Comparison of ENCODE assay signal across 17 mouse cellular contexts in the genomic region with DNA sequence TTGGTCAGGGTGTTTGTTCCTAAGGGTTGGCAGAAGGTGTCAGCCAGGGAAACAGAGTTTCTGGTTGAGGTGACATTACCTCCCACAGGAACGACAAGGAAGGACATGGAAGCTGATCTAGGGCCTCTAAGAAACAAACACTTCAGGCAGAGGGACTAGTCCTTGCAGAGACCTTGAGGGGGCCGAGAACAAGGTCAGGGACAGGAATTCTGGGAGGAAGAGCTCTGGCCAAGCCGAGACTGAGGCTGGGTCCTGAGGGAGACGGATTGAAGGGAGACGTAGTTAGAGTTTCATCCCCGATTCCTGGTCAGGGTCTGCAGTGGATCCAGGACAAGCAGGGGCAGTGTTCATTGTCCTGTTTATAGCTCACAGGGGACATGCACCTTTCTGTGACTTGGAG.
DNase-seq lines count a peak whose midpoint lies in the region; ATAC-seq and TF ChIP-seq lines count a peak whose summit lies in the region.
"Had no signal": no experiment of that assay in that cellular context is flagged by ENCODE, and none has a peak within 500 bp of the region (broad histone marks: within the 10 kb centered on the region; RNA-seq: fewer than 3 reads in every experiment).

No protein-coding gene starts in this region.

- no peak for TF ChIP-seq EP300 in stomach, postnatal 0 days (optimal IDR thresholded peaks at IDR 0.05)

- TF ChIP-seq CTCF in stomach, postnatal 0 days (IDR thresholded peaks at IDR 0.05; ENCODE audit: low read depth) = no peak

- peaks cover 6% of the 10 kb centered on the region; the same call in 1 of the 2 replicates for H3K27me3 ChIP-seq in heart, embryonic 11.5 days (ENCODE audit: control insufficient read depth, insufficient read depth, low read length)
- no peaks in the 10 kb centered on the region for H3K27me3 ChIP-seq in kidney, embryonic 15.5 days
- no peaks in the 10 kb centered on the region for H3K27me3 ChIP-seq in lung, embryonic 16.5 days (ENCODE audit: control insufficient read depth, insufficient read depth, low read depth, low read length)
- H3K27me3 ChIP-seq in stomach, postnatal 0 days (ENCODE audit: control insufficient read depth, insufficient read depth, low read length) = no peaks in the 10 kb centered on the region
- H3K27me3 ChIP-seq: forebrain, embryonic 15.5 days; hindbrain, embryonic 13.5 days; limb, embryonic 15.5 days; neural tube, embryonic 12.5 days had no signal

- peaks cover 52% of the 10 kb centered on the region for H3K4me1 ChIP-seq in heart, embryonic 11.5 days (ENCODE audit: control insufficient read depth, insufficient read depth, low read length)
- H3K4me1 ChIP-seq in kidney, embryonic 15.5 days = peaks cover 58% of the 10 kb centered on the region
- H3K4me1 ChIP-seq in lung, embryonic 16.5 days (replicated peaks; ENCODE audit: control insufficient read depth, insufficient read depth, low read length) = peaks cover 79% of the 10 kb centered on the region
- H3K4me1 ChIP-seq in stomach, postnatal 0 days (replicated peaks; ENCODE audit: control insufficient read depth, insufficient read depth) = peaks cover 14% of the 10 kb centered on the region
- H3K4me1 ChIP-seq: forebrain, embryonic 15.5 days had no signal

- no peak overlapping the region for H3K4me2 ChIP-seq in heart, embryonic 11.5 days
- no peak overlapping the region for H3K4me2 ChIP-seq in kidney, embryonic 15.5 days
- H3K4me2 ChIP-seq in lung, embryonic 16.5 days (ENCODE audit: low read depth, low read length) = no peak overlapping the region
- no peak overlapping the region for H3K4me2 ChIP-seq in stomach, postnatal 0 days (replicated peaks; ENCODE audit: low read depth)
- H3K4me2 ChIP-seq: forebrain, embryonic 15.5 days; hindbrain, embryonic 13.5 days; limb, embryonic 15.5 days; neural tube, embryonic 12.5 days had no signal

- no peak overlapping the region; the same call in 1 of the 2 replicates for H3K27ac ChIP-seq in heart, embryonic 11.5 days (ENCODE audit: low read depth, low read length)
- H3K27ac ChIP-seq in kidney, embryonic 15.5 days = peak overlapping the region; percentile 24; the same call in 1 of the 2 replicates
- peak overlapping the region; percentile 93 for H3K27ac ChIP-seq in lung, embryonic 16.5 days (ENCODE audit: low read length)
- peak overlapping the region; percentile 72; the same call in 1 of the 2 replicates for H3K27ac ChIP-seq in stomach, postnatal 0 days (replicated peaks)
- H3K27ac ChIP-seq: forebrain, embryonic 15.5 days; hindbrain, embryonic 13.5 days; limb, embryonic 15.5 days; midbrain, embryonic 10.5 days; neural tube, embryonic 12.5 days had no signal

- no peak for ATAC-seq in heart, embryonic 11.5 days (replicated peaks; ENCODE audit: insufficient number of reproducible peaks, low FRiP score, low TSS enrichment)
- ATAC-seq in kidney, embryonic 15.5 days (replicated peaks; ENCODE audit: low FRiP score) = no peak
- no peak for ATAC-seq in lung, embryonic 16.5 days (ENCODE audit: low read depth)
- ATAC-seq in stomach, postnatal 0 days (ENCODE audit: low FRiP score, low TSS enrichment) = no peak
- ATAC-seq: forebrain, embryonic 15.5 days had no signal

- WGBS in heart, embryonic 11.5 days (ENCODE audit: insufficient replicate concordance) = 41% methylated on average over 6 of the region's 6 CpGs
- 51% methylated on average over 6 of the region's 6 CpGs for WGBS in kidney, embryonic 15.5 days
- 41% methylated on average over 6 of the region's 6 CpGs for WGBS in lung, embryonic 16.5 days
- WGBS in stomach, postnatal 0 days = 71% methylated on average over 6 of the region's 6 CpGs

- H3K36me3 ChIP-seq in heart, embryonic 11.5 days (ENCODE audit: control insufficient read depth, insufficient read depth, low read length) = no peaks in the 10 kb centered on the region
- H3K36me3 ChIP-seq in kidney, embryonic 15.5 days = no peaks in the 10 kb centered on the region
- no peaks in the 10 kb centered on the region for H3K36me3 ChIP-seq in lung, embryonic 16.5 days (ENCODE audit: control insufficient read depth, insufficient read depth, low read length)
- no peaks in the 10 kb centered on the region for H3K36me3 ChIP-seq in stomach, postnatal 0 days (ENCODE audit: control insufficient read depth, insufficient read depth, low read length)
- H3K36me3 ChIP-seq: embryonic facial prominence, embryonic 10.5 days; forebrain, embryonic 15.5 days; hindbrain, embryonic 13.5 days; limb, embryonic 15.5 days; midbrain, embryonic 10.5 days; neural tube, embryonic 12.5 days had no signal

- no peak for DNase-seq in heart, adult 8-10 months (ENCODE audit: low spot score)
- DNase-seq in kidney, postnatal 36 days = no peak
- no peak for DNase-seq in lung, postnatal 10 days
- no peak for DNase-seq in stomach, postnatal 0 days (ENCODE audit: low spot score)
- no peak for DNase-seq in right cerebral cortex, adult 2 months (ENCODE audit: low spot score in 2 of 2)
- DNase-seq: cerebellum, adult 18-20 months; cerebellum, postnatal 36 days; thymus, adult 18-20 months had no signal

- no peaks in the 10 kb centered on the region for H3K9me3 ChIP-seq in heart, embryonic 11.5 days (replicated peaks; ENCODE audit: control insufficient read depth, low read length)
- H3K9me3 ChIP-seq in kidney, embryonic 15.5 days (replicated peaks) = no peaks in the 10 kb centered on the region
- H3K9me3 ChIP-seq in lung, embryonic 16.5 days (ENCODE audit: control insufficient read depth, low read length) = no peaks in the 10 kb centered on the region
- no peaks in the 10 kb centered on the region for H3K9me3 ChIP-seq in stomach, postnatal 0 days (ENCODE audit: control insufficient read depth, low read length)
- H3K9me3 ChIP-seq: embryonic facial prominence, embryonic 10.5 days; forebrain, embryonic 15.5 days; hindbrain, embryonic 13.5 days; limb, embryonic 15.5 days; midbrain, embryonic 10.5 days; neural tube, embryonic 12.5 days had no signal

- H3K9ac ChIP-seq in heart, embryonic 11.5 days (ENCODE audit: low read depth, low read length) = 0 out of 2 replicates have a peak overlapping the region, but pooled peaks have one; percentile 34
- H3K9ac ChIP-seq in kidney, embryonic 15.5 days = no peak overlapping the region
- peak overlapping the region; percentile 48 for H3K9ac ChIP-seq in lung, embryonic 16.5 days (ENCODE audit: low read length)
- no peak overlapping the region for H3K9ac ChIP-seq in stomach, postnatal 0 days (ENCODE audit: low read length)
- H3K9ac ChIP-seq: forebrain, embryonic 15.5 days; hindbrain, embryonic 13.5 days; limb, embryonic 15.5 days; neural tube, embryonic 12.5 days had no signal

- H3K4me3 ChIP-seq in heart, embryonic 11.5 days (ENCODE audit: low read depth, low read length) = no peak overlapping the region
- H3K4me3 ChIP-seq in kidney, embryonic 15.5 days (replicated peaks) = no peak overlapping the region
- no peak overlapping the region for H3K4me3 ChIP-seq in lung, embryonic 16.5 days (ENCODE audit: low read length)
- no peak overlapping the region for H3K4me3 ChIP-seq in stomach, postnatal 0 days (ENCODE audit: low read depth, low read length)
- H3K4me3 ChIP-seq: embryonic facial prominence, embryonic 10.5 days; forebrain, embryonic 15.5 days; hindbrain, embryonic 13.5 days; limb, embryonic 15.5 days; midbrain, embryonic 10.5 days; neural tube, embryonic 12.5 days had no signal

Comparison
In these comparisons a context has a peak if more than half of its experiments do, and no peak if none do; other contexts are left out.
1. H3K9ac ChIP-seq: peak in heart, embryonic 11.5 days (single experiment) and lung, embryonic 16.5 days (single experiment); none in kidney, embryonic 15.5 days (single experiment) and stomach, postnatal 0 days (single experiment).